Mouse (Mus musculus) liver, embryonic 16.5 days (tissue): ENCODE measurements around the gene Gm4778. TPM values are rescaled to one million over a fixed set of nuclear protein-coding genes. Genes with fewer than 3 reads are reported as not detected.

Experiments used
- polyA plus RNA-seq: library from polyadenylated mRNA; unstranded; fragments of >200 nt; fragmentation: Nextera tagmentation; extraction: Ambion mirVana; gene quantifications from 2 replicates; pipeline ENCODE4 v1.2.1, GENCODE M21; 2015

Gene Gm4778
- polyA plus RNA-seq, 1 experiment from 2014 or later = not detected

Other genes starting within 250 kb of the Gm4778 start
- not detected in 2 replicates for gene Gm9125, start 209.2 kb upstream of the Gm4778 start, polyA plus RNA-seq
- gene Gm10697, start 191.4 kb upstream of the Gm4778 start, polyA plus RNA-seq = not detected in 2 replicates
- gene Gm10696, start 85.8 kb upstream of the Gm4778 start, polyA plus RNA-seq = not detected in 2 replicates
- gene Gm5286, start 67.3 kb upstream of the Gm4778 start, polyA plus RNA-seq = not detected in 2 replicates
- gene Them4, start 46.1 kb downstream of the Gm4778 start, polyA plus RNA-seq = 4.4 and 4.6 TPM in 2 replicates
- not detected in 2 replicates for gene Them5, start 78.1 kb downstream of the Gm4778 start, polyA plus RNA-seq
- not detected in 2 replicates for gene C2cd4d, start 98.4 kb downstream of the Gm4778 start, polyA plus RNA-seq
- gene Rorc, start 108.8 kb downstream of the Gm4778 start, polyA plus RNA-seq = 2.2 and 2.3 TPM in 2 replicates
- gene Lingo4, start 134.5 kb downstream of the Gm4778 start, polyA plus RNA-seq = 0.06 TPM in 2 replicates
- 8.1 and 9.6 TPM in 2 replicates for gene Tdrkh, start 149.2 kb downstream of the Gm4778 start, polyA plus RNA-seq
- 33.5 and 33.8 TPM in 2 replicates for gene Mrpl9, start 179.3 kb downstream of the Gm4778 start, polyA plus RNA-seq
- 0.26 and 0.32 TPM in 2 replicates for gene Oaz3, start 179.9 kb downstream of the Gm4778 start, polyA plus RNA-seq
- 0.18 and 0.33 TPM in 2 replicates for gene Celf3, start 214.3 kb downstream of the Gm4778 start, polyA plus RNA-seq
- 0.24 and 0.36 TPM in 2 replicates for gene Riiad1, start 216.3 kb downstream of the Gm4778 start, polyA plus RNA-seq